Mouse (Mus musculus) forebrain, embryonic 16.5 days (tissue): ENCODE measurements around the gene Bbs9. TPM values are rescaled to one million over a fixed set of nuclear protein-coding genes. Genes with fewer than 3 reads are reported as not detected.
A peak's percentile ranks its signal among the peaks of the same experiment; 100 is the strongest.

ENCODE experiments used
- ATAC-seq: fragments of 200-750 bp; cut with Nextera tagmentation; 2 replicates; pipeline ENCODE4 v1.8.0; 2017; ENCODE audit warnings: mild to moderate bottlenecking, moderate library complexity
- H3K27ac ChIP-seq: fragments of 300-500 bp; sonication (generic); 2 replicates; pipeline ENCODE4 v1.5.1; 2014; ENCODE audit warnings: low read length, control low read depth
- H3K27me3 ChIP-seq: fragments of 300-500 bp; sonication (generic); replicated peaks from 2 replicates; pipeline ENCODE4 v1.6.1; 2014; ENCODE audit warnings: low read length; ENCODE audit not compliant: control insufficient read depth, insufficient read depth
- H3K36me3 ChIP-seq: fragments of 300-500 bp; sonication (generic); 2 replicates; pipeline ENCODE4 v1.6.1; 2014; ENCODE audit not compliant: control insufficient read depth, insufficient read depth
- H3K4me1 ChIP-seq: fragments of 300-500 bp; sonication (generic); replicated peaks from 2 replicates; pipeline ENCODE4 v1.6.1; 2014; ENCODE audit warnings: low read length; ENCODE audit not compliant: control insufficient read depth, insufficient read depth
- H3K4me2 ChIP-seq: fragments of 300-500 bp; sonication (generic); 2 replicates; pipeline ENCODE4 v1.6.1; 2014; ENCODE audit warnings: mild to moderate bottlenecking, low read length, control low read depth
- H3K4me3 ChIP-seq: fragments of 300-500 bp; sonication (generic); replicated peaks from 2 replicates; pipeline ENCODE4 v1.5.1; 2014; ENCODE audit warnings: mild to moderate bottlenecking, low read length, control low read depth
- H3K9ac ChIP-seq: fragments of 300-500 bp; sonication (generic); replicated peaks from 2 replicates; pipeline ENCODE4 v1.6.1; 2014; ENCODE audit warnings: low read depth, low read length, control low read depth
- H3K9me3 ChIP-seq: fragments of 300-500 bp; sonication (generic); 2 replicates; pipeline ENCODE4 v1.6.1; 2016; ENCODE audit warnings: low read length; ENCODE audit not compliant: control insufficient read depth
- WGBS: fragments of 180-500 bp; shearing (Covaris S2); extraction: QIAGEN DNeasy Blood & Tissue Kit; methylation state at CpG from one replicate; pipeline ENCODE4 v1.1.7; 2014; 5-methylcytosine and 5-hydroxymethylcytosine counted together
- polyA plus RNA-seq: library from polyadenylated mRNA; unstranded; fragments of >200 nt; fragmentation: Nextera tagmentation; extraction: Ambion mirVana; gene quantifications from 2 replicates; pipeline ENCODE4 v1.2.1, GENCODE M21; 2015

Gene Bbs9
- polyA plus RNA-seq, 1 experiment from 2014 or later, result 20.2 TPM

DNA sequence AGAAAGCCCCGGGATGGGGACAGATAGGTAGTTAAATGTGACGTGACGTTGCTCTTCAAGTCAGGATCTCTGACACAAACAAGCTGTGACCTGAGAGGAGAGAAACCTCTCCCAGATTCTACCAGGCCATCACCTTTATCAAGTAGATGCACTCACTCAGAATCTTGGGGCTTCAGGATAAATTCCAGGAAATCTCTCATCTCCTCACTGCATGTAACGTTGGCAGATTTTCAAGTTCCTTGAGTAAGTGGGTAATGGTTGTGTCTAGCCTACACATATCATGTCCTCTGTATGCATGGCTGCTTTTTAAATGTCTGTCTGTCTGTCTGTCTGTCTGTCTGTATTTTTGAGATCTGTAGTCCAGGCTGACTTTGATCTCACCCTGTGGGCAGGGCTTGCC is 39.6 kb downstream of the Bbs9 start:
- WGBS, result 95% methylated on average over 4 of the region's 4 CpGs
- Histone ChIP-seq H3K4me1 (no peaks in the 10 kb centered on the region), H3K27me3 (no peaks in the 10 kb centered on the region), H3K36me3 (no peaks in the 10 kb centered on the region), H3K9me3 (no peaks in the 10 kb centered on the region), H3K4me2 (no peak overlapping the region), H3K4me3 (no peak overlapping the region), H3K9ac (no peak overlapping the region), H3K27ac (no peak overlapping the region)
- ATAC-seq, result no peak

GRCm38 (mm10) chr9:22518394-22519041 is 43.0 kb downstream of the Bbs9 start:
- WGBS, result 94% methylated on average over 3 of the region's 3 CpGs
- peak; percentile 72; the same call in 1 of the 2 replicates for ATAC-seq

DNA sequence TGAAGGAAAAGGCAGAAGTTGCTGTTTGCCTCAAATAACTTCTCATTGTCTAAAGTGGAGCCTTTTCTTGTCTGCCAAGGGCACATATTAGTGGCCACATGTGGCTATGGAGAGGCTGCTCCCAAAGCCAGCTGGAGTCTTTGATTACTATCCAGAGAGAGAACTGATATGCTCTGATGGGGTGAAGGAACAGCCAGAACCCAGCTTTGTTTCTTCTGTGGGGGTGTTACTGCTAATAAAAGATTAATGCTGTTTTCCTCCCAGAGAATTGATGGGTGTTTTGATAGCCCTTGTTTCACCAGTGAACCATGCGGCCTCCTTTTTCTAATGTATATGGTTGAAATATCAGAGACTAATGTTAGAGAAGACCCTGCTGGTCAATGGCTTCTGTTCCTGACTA is 47.9 kb downstream of the Bbs9 start:
- H3K36me3 ChIP-seq, result no peaks in the 10 kb centered on the region
- no peaks in the 10 kb centered on the region for H3K4me1 ChIP-seq
- no peaks in the 10 kb centered on the region for H3K27me3 ChIP-seq
- no peak overlapping the region for H3K4me2 ChIP-seq
- no peak overlapping the region for H3K4me3 ChIP-seq
- no peak for ATAC-seq
- no peak overlapping the region for H3K9ac ChIP-seq
- no peak overlapping the region for H3K27ac ChIP-seq
- 94% methylated on average over 1 of the region's 1 CpGs for WGBS
- H3K9me3 ChIP-seq, result no peaks in the 10 kb centered on the region

More at GRCm38 (mm10) chr9:22518394-22519041, 43.0 kb downstream of the Bbs9 start:
- Histone ChIP-seq H3K9me3 (no peaks in the 10 kb centered on the region), H3K36me3 (no peaks in the 10 kb centered on the region), H3K9ac (no peak overlapping the region), H3K4me2 (no peak overlapping the region), H3K27me3 (no peaks in the 10 kb centered on the region), H3K4me3 (no peak overlapping the region), H3K27ac (no peak overlapping the region), H3K4me1 (no peaks in the 10 kb centered on the region)

- 91% methylated on average over 3 of the region's 3 CpGs for WGBS
- no peak for ATAC-seq
- H3K36me3 ChIP-seq, result no peaks in the 10 kb centered on the region
- 0 out of 2 replicates have a peak, but pooled peaks cover 2% of the 10 kb centered on the region for H3K4me1 ChIP-seq
- H3K4me3 ChIP-seq, result no peak overlapping the region
- H3K9ac ChIP-seq, result no peak overlapping the region
- H3K9me3 ChIP-seq, result no peaks in the 10 kb centered on the region
- no peak overlapping the region for H3K4me2 ChIP-seq
- no peaks in the 10 kb centered on the region for H3K27me3 ChIP-seq
- no peak overlapping the region for H3K27ac ChIP-seq
These were observed 55.4 kb downstream of the Bbs9 start for GRCm38 (mm10) chr9:22530734-22531489.

DNA sequence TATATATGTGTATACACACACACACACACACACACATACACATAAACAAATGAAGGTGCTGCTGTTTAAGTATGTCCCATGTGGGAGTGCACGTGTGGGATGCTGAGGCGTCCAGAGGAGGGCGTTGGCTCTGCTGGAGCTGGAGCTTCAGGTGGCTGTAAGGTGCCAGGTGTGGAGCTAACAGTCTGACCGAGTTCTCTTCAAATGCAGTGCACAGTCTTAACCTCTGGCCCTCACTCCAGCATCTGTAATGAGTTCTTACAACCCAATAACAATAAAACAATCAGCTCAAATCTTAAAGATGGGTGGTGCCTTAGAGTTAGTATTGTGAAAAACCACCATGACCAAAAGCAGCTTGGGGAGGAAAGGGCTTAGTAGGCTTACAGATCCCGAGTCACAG is 56.6 kb downstream of the Bbs9 start:
- Histone ChIP-seq H3K4me3 (no peak overlapping the region), H3K9me3 (no peaks in the 10 kb centered on the region), H3K27me3 (no peaks in the 10 kb centered on the region), H3K36me3 (no peaks in the 10 kb centered on the region), H3K9ac (no peak overlapping the region), H3K4me1 (0 out of 2 replicates have a peak, but pooled peaks cover 2% of the 10 kb centered on the region), H3K4me2 (no peak overlapping the region), H3K27ac (no peak overlapping the region)
- WGBS, result 76% methylated on average over 5 of the region's 5 CpGs
- ATAC-seq, result no peak

DNA sequence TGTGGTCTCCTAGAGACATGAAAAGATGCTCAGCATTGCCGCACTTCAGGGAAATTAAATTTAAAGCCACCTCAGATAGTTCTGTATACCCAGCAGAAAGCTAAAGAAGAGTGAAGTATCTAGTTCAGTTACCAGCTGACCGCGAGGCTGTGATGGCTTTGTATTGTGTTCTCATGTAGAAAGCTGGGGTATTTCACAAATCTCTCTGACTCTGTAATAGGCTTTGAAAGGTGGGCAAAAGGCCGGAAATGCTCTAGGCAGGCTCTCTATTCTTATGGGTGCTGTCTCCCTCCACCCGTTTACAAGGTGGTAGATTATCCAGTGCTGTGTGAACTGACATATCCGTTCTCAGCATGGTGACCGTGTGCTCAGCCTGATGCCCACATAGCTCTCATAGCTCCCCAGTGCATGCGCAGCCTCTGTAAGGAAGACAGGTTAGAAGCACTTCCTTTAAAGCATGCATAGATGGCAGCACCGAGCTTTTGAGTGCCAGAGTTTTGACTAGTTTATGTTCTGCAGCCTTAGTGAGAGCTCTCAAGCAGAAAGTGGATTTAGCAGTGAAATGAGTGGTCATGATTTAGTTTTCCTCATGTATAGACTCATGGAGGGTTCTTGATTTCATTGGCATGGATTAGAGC is 57.4 kb downstream of the Bbs9 start:
- no peaks in the 10 kb centered on the region for H3K27me3 ChIP-seq
- H3K36me3 ChIP-seq, result no peaks in the 10 kb centered on the region
- no peak overlapping the region for H3K27ac ChIP-seq
- H3K4me1 ChIP-seq, result 0 out of 2 replicates have a peak, but pooled peaks cover 2% of the 10 kb centered on the region
- H3K9me3 ChIP-seq, result no peaks in the 10 kb centered on the region
- no peak overlapping the region for H3K4me3 ChIP-seq
- ATAC-seq, result peak; percentile 88
- WGBS, result 52% methylated on average over 9 of the region's 9 CpGs
- H3K9ac ChIP-seq, result no peak overlapping the region
- no peak overlapping the region for H3K4me2 ChIP-seq

- Histone ChIP-seq H3K4me3 (no peak overlapping the region), H3K9me3 (no peaks in the 10 kb centered on the region), H3K4me2 (no peak overlapping the region), H3K27ac (no peak overlapping the region), H3K9ac (no peak overlapping the region), H3K27me3 (no peaks in the 10 kb centered on the region), H3K36me3 (no peaks in the 10 kb centered on the region), H3K4me1 (0 out of 2 replicates have a peak, but pooled peaks cover 2% of the 10 kb centered on the region)
- no peak for ATAC-seq
- 97% methylated on average over 11 of the region's 11 CpGs for WGBS
These were observed 62.4 kb downstream of the Bbs9 start for GRCm38 (mm10) chr9:22537767-22538373.

GRCm38 (mm10) chr9:22539546-22539945 is 64.0 kb downstream of the Bbs9 start:
- Histone ChIP-seq H3K9me3 (no peaks in the 10 kb centered on the region), H3K4me3 (no peak overlapping the region), H3K4me2 (no peak overlapping the region), H3K27me3 (no peaks in the 10 kb centered on the region), H3K4me1 (no peaks in the 10 kb centered on the region), H3K9ac (no peak overlapping the region), H3K27ac (no peak overlapping the region), H3K36me3 (no peaks in the 10 kb centered on the region)
- 92% methylated on average over 4 of the region's 4 CpGs for WGBS
- ATAC-seq, result no peak

DNA sequence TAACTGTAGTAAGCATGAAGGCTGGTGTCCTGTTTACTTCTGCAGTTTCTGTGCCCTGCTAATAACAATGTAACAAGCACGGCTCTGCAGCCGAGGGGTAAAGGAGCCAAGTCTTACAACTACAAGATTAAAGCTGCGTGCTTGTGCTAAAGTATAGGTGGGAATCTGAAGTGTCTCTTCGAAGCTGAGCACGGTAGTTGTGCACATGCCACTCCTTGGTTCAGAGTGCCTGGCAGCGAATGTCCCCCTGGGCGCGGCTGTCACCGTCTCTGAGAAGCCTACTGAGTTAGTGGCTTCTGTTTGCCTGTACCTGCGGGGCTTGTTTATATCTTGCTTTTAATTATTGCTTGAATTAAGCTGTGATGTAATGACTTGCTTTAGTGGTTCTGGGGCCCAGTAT is 65.6 kb downstream of the Bbs9 start:
- 73% methylated on average over 10 of the region's 10 CpGs for WGBS
- ATAC-seq, result no peak
- no peak overlapping the region for H3K9ac ChIP-seq

More for the DNA sequence above, 65.6 kb downstream of the Bbs9 start:
- Histone ChIP-seq H3K27ac (no peak overlapping the region), H3K27me3 (no peaks in the 10 kb centered on the region), H3K4me3 (no peak overlapping the region), H3K4me1 (no peaks in the 10 kb centered on the region), H3K4me2 (no peak overlapping the region), H3K9me3 (no peaks in the 10 kb centered on the region), H3K36me3 (no peaks in the 10 kb centered on the region)
